29 mouse cellular contexts compared by ENCODE assay signal in the genomic region with DNA sequence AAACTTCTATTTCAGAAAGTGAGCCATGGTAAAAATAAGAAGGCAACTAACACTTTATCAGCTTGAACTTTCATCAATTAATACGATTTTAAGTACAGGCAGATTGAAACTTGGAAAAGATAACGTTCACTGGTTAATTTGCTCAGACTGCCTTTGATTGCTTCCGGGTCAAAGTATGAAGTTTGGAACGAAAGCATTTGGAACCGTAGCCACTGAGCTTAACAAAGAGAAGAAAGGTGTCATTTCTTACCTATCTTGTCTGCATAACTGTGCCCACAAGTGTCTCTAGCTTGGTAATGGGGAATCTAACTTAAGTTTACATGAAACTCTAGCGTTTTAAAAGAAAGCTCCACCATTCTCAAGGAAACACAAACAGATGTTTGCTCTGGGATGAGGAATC. TPM values are rescaled to one million over a fixed set of nuclear protein-coding genes. Genes with fewer than 3 reads are reported as not detected.
A peak's percentile ranks its signal among the peaks of the same experiment; 100 is the strongest.
DNase-seq lines count a peak whose midpoint lies in the region; ATAC-seq and TF ChIP-seq lines count a peak whose summit lies in the region.
"Had no signal": no experiment of that assay in that cellular context is flagged by ENCODE, and none has a peak within 500 bp of the region (broad histone marks: within the 10 kb centered on the region; RNA-seq: fewer than 3 reads in every experiment).

No protein-coding gene starts in this region.

- H3K27ac ChIP-seq in lung, embryonic 14.5 days (ENCODE audit: low read depth), result no peak overlapping the region
- no peak overlapping the region for H3K27ac ChIP-seq in intestine, embryonic 15.5 days
- H3K27ac ChIP-seq in liver, embryonic 14.5 days, result no peak overlapping the region
- H3K27ac ChIP-seq in stomach, embryonic 16.5 days (ENCODE audit: low read length), result peak overlapping the region; percentile 11; the same call in 1 of the 2 replicates
- H3K27ac ChIP-seq in heart, adult 2 months, result no peak overlapping the region
- H3K27ac ChIP-seq: hindbrain, embryonic 10.5 days; hindbrain, embryonic 15.5 days; limb, embryonic 13.5 days; macrophage; midbrain, embryonic 13.5 days had no signal

- H3K36me3 ChIP-seq in lung, embryonic 14.5 days (ENCODE audit: insufficient read depth), result no peaks in the 10 kb centered on the region
- no peaks in the 10 kb centered on the region for H3K36me3 ChIP-seq in intestine, embryonic 15.5 days
- H3K36me3 ChIP-seq in liver, embryonic 14.5 days (replicated peaks; ENCODE audit: control insufficient read depth, insufficient read depth, low read depth), result no peaks in the 10 kb centered on the region
- no peaks in the 10 kb centered on the region for H3K36me3 ChIP-seq in stomach, embryonic 16.5 days (ENCODE audit: control insufficient read depth, insufficient read depth, low read length)
- no peaks in the 10 kb centered on the region for H3K36me3 ChIP-seq in heart, adult 2 months (ENCODE audit: control insufficient read depth, insufficient read depth, low read length)
- H3K36me3 ChIP-seq: hindbrain, embryonic 10.5 days; hindbrain, embryonic 15.5 days; limb, embryonic 13.5 days; midbrain, embryonic 13.5 days; stomach, embryonic 15.5 days had no signal

- H3K79me2 ChIP-seq in heart, adult 2 months (replicated peaks; ENCODE audit: control insufficient read depth, insufficient read depth, low read length), result no peaks in the 10 kb centered on the region

- ATAC-seq in lung, embryonic 14.5 days (ENCODE audit: insufficient read depth), result no peak
- ATAC-seq in intestine, embryonic 15.5 days, result peak; percentile 58
- no peak for ATAC-seq in liver, embryonic 14.5 days (ENCODE audit: insufficient read depth)
- no peak for ATAC-seq in stomach, embryonic 16.5 days (ENCODE audit: insufficient read depth, low FRiP score)
- ATAC-seq: CD4-positive, CD25-positive, alpha-beta regulatory T cell, adult 4 months; forebrain, embryonic 16.5 days; inflammation-experienced regulatory T-cells, adult 6 months; midbrain, embryonic 13.5 days had no signal

- intact Hi-C loops in heart, adult 2 months (cut with DNase I), result no loop called here

- H3K27me3 ChIP-seq in lung, embryonic 14.5 days (ENCODE audit: insufficient read depth, low read length), result no peaks in the 10 kb centered on the region
- no peaks in the 10 kb centered on the region for H3K27me3 ChIP-seq in intestine, embryonic 15.5 days (replicated peaks)
- H3K27me3 ChIP-seq in liver, embryonic 14.5 days (ENCODE audit: control insufficient read depth, insufficient read depth, low read length), result no peaks in the 10 kb centered on the region
- H3K27me3 ChIP-seq in stomach, embryonic 16.5 days (ENCODE audit: control insufficient read depth, insufficient read depth, low read length), result no peaks in the 10 kb centered on the region
- no peaks in the 10 kb centered on the region for H3K27me3 ChIP-seq in heart, adult 2 months (ENCODE audit: control insufficient read depth, insufficient read depth, low read length)
- H3K27me3 ChIP-seq: hindbrain, embryonic 15.5 days; limb, embryonic 13.5 days; midbrain, embryonic 13.5 days; stomach, embryonic 15.5 days had no signal

- peak; percentile 16 for DNase-seq in lung, embryonic 14.5 days
- no peak for DNase-seq in lung, postnatal 14 days
- DNase-seq in liver, embryonic 14.5 days (ENCODE audit: low read depth in 3 of 3, low spot score in 3 of 3), result no peak
- DNase-seq in heart, adult 2 months, result no peak
- DNase-seq in frontal cortex, postnatal 14 days (ENCODE audit: low spot score in 2 of 2), result no peak
- no peak for DNase-seq in Muller cell, postnatal 12 days (ENCODE audit: inconsistent ontology term)
- DNase-seq: adrenal gland, adult 8-10 months; cerebellum, adult 2 months; cerebellum, postnatal 14 days; gastrocnemius, postnatal 10 days; heart, postnatal 14 days; kidney, adult 8-10 months; kidney, postnatal 10 days; lung, adult 2 months; right cerebral cortex, adult 18-20 months; thymus, adult 18-20 months; thymus, postnatal 25 days had no signal

- no peak overlapping the region for H3K9ac ChIP-seq in lung, embryonic 14.5 days
- H3K9ac ChIP-seq in intestine, embryonic 15.5 days, result no peak overlapping the region
- no peak overlapping the region for H3K9ac ChIP-seq in liver, embryonic 14.5 days (replicated peaks)
- no peak overlapping the region for H3K9ac ChIP-seq in stomach, embryonic 16.5 days (ENCODE audit: low read length)
- H3K9ac ChIP-seq in heart, adult 2 months (ENCODE audit: low read depth, low read length), result no peak overlapping the region
- H3K9ac ChIP-seq: hindbrain, embryonic 15.5 days; limb, embryonic 13.5 days; midbrain, embryonic 13.5 days; stomach, embryonic 15.5 days had no signal

- no peak for TF ChIP-seq CTCF in lung, embryonic 14.5 days (IDR thresholded peaks at IDR 0.05; ENCODE audit: low read depth)
- no peak for TF ChIP-seq CTCF in liver, embryonic 14.5 days (IDR thresholded peaks at IDR 0.05; ENCODE audit: low read depth)
- no peak for TF ChIP-seq CTCF in heart, adult 2 months (IDR thresholded peaks at IDR 0.05)

- no peaks in the 10 kb centered on the region for H3K4me1 ChIP-seq in lung, embryonic 14.5 days (ENCODE audit: insufficient read depth)
- H3K4me1 ChIP-seq in intestine, embryonic 15.5 days (replicated peaks), result no peaks in the 10 kb centered on the region
- H3K4me1 ChIP-seq in liver, embryonic 14.5 days (replicated peaks; ENCODE audit: control insufficient read depth in 2 of 2, insufficient read depth in 2 of 2, low read length in 1 of 2), result peaks cover 0 to 2% of the 10 kb centered on the region in 2 experiments; a peak in 1 of 4 replicates
- no peaks in the 10 kb centered on the region; the same call in 1 of the 2 replicates for H3K4me1 ChIP-seq in stomach, embryonic 16.5 days (ENCODE audit: control insufficient read depth, insufficient read depth, low read length)
- H3K4me1 ChIP-seq in heart, adult 2 months (ENCODE audit: control insufficient read depth, insufficient read depth, low read length), result no peaks in the 10 kb centered on the region
- H3K4me1 ChIP-seq: hindbrain, embryonic 10.5 days; hindbrain, embryonic 15.5 days; midbrain, embryonic 13.5 days; stomach, embryonic 15.5 days had no signal

- TF ChIP-seq EP300 in liver, embryonic 14.5 days (IDR thresholded peaks at IDR 0.05; ENCODE audit: low read depth), result no peak
- no peak for TF ChIP-seq EP300 in heart, adult 2 months (IDR thresholded peaks at IDR 0.05; ENCODE audit: insufficient read depth, low read depth, low read length)

- TF ChIP-seq POLR2A in heart, adult 2 months (IDR thresholded peaks at IDR 0.05; ENCODE audit: insufficient read depth, low read depth, low read length), result no peak

- WGBS in lung, embryonic 14.5 days, result 42% methylated on average over 6 of the region's 6 CpGs
- WGBS in intestine, embryonic 15.5 days, result 47% methylated on average over 6 of the region's 6 CpGs
- WGBS in liver, embryonic 14.5 days (ENCODE audit: insufficient replicate concordance), result 50% methylated on average over 6 of the region's 6 CpGs
- WGBS in stomach, embryonic 16.5 days, result 55% methylated on average over 6 of the region's 6 CpGs
- 70% methylated on average over 6 of the region's 6 CpGs for WGBS in heart, adult 2 months

- H3K4me3 ChIP-seq in lung, embryonic 14.5 days (ENCODE audit: low read depth, low read length), result no peak overlapping the region
- H3K4me3 ChIP-seq in intestine, embryonic 15.5 days (replicated peaks), result no peak overlapping the region
- no peak overlapping the region for H3K4me3 ChIP-seq in liver, embryonic 14.5 days (ENCODE audit: insufficient read depth in 1 of 2, low read depth in 2 of 2, low read length in 2 of 2)
- no peak overlapping the region for H3K4me3 ChIP-seq in stomach, embryonic 16.5 days (replicated peaks; ENCODE audit: low read length)
- no peak overlapping the region for H3K4me3 ChIP-seq in heart, adult 2 months
- H3K4me3 ChIP-seq: erythroblast, embryonic 14.5 days; hindbrain, embryonic 10.5 days; hindbrain, embryonic 15.5 days; limb, embryonic 13.5 days; midbrain, embryonic 13.5 days; stomach, embryonic 15.5 days had no signal

- no peak overlapping the region for H3K4me2 ChIP-seq in lung, embryonic 14.5 days
- H3K4me2 ChIP-seq in intestine, embryonic 15.5 days (replicated peaks), result no peak overlapping the region
- peak overlapping the region; percentile 28; the same call in 1 of the 2 replicates for H3K4me2 ChIP-seq in liver, embryonic 14.5 days (ENCODE audit: low read depth)
- H3K4me2 ChIP-seq in stomach, embryonic 16.5 days (ENCODE audit: low read depth, low read length), result 0 out of 2 replicates have a peak overlapping the region, but pooled peaks have one; percentile 21
- H3K4me2 ChIP-seq: hindbrain, embryonic 15.5 days; limb, embryonic 13.5 days; midbrain, embryonic 13.5 days; stomach, embryonic 15.5 days had no signal

- no peaks in the 10 kb centered on the region for H3K9me3 ChIP-seq in lung, embryonic 14.5 days (ENCODE audit: low read depth, low read length)
- H3K9me3 ChIP-seq in intestine, embryonic 15.5 days, result no peaks in the 10 kb centered on the region
- H3K9me3 ChIP-seq in liver, embryonic 14.5 days (ENCODE audit: control insufficient read depth, low read length), result no peaks in the 10 kb centered on the region
- no peaks in the 10 kb centered on the region for H3K9me3 ChIP-seq in stomach, embryonic 16.5 days (replicated peaks; ENCODE audit: control insufficient read depth, low read length)
- H3K9me3 ChIP-seq: hindbrain, embryonic 10.5 days; hindbrain, embryonic 15.5 days; limb, embryonic 13.5 days; midbrain, embryonic 13.5 days; stomach, embryonic 15.5 days had no signal

RNA-seq across cellular contexts. Expression of gene Alcam, which starts 14.9 kb away (rescaled TPM):
- 46.9 and 52.0 TPM in 2 replicates for polyA plus RNA-seq in lung, embryonic 14.5 days (2014; fragmentation: Nextera tagmentation; extraction: Ambion mirVana)
- polyA plus RNA-seq in intestine, embryonic 15.5 days (2015; fragmentation: Nextera tagmentation; extraction: Ambion mirVana), result 16.9 and 18.2 TPM in 2 replicates
- 5.7 and 7.3 TPM in 2 replicates for polyA plus RNA-seq in liver, embryonic 14.5 days (2012; rRNA removed)
- polyA plus RNA-seq in liver, embryonic 14.5 days (2014; fragmentation: Nextera tagmentation; extraction: Ambion mirVana), result 7.5 and 8.1 TPM in 2 replicates
- 61.2 and 62.5 TPM in 2 replicates for polyA plus RNA-seq in stomach, embryonic 16.5 days (2015; fragmentation: Nextera tagmentation; extraction: Ambion mirVana)
- 1 to 10 TPM; 2.4 to 3.5 TPM for total RNA-seq in heart, adult 2 months (2021)
- polyA plus RNA-seq in heart, adult 2 months (2012; rRNA removed), result 1.4 and 1.5 TPM in 2 replicates

Comparison
In these comparisons a context has a peak if more than half of its experiments do, and no peak if none do; other contexts are left out.
1. H3K4me2 ChIP-seq: peak in liver, embryonic 14.5 days (single experiment) and stomach, embryonic 16.5 days (single experiment); none in lung, embryonic 14.5 days (single experiment) and intestine, embryonic 15.5 days (single experiment).